Mouse (Mus musculus): Measurements from ENCODE around the gene Cfap99. TPM values are rescaled to one million over a fixed set of nuclear protein-coding genes. Genes with fewer than 3 reads are reported as not detected.

Cfap99 gene
- total and polyA plus RNA-seq, 2 experiments from 2014 or later: 0.13 TPM; not detected in 1

DNA sequence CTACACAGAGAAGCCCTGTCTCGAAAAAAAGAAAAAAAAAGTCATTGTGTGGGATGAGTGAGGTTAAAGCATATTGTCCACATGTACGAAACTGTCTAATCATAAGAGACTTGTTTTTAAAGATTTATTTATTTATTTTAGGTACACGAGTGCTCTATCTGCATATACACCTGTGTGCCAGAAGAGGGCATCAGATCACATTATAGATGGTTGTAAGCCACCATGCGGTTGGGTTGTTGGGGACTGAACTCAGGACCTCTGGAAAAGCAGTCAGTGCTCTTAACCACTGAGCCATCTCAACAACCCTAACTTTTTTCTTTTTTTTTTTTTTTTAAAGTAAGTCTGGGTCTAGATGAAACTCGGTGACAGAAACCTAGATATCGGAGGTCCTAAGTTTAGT lies 5.0 kb downstream of the Cfap99 start:
- TF ChIP-seq CTCF (IDR thresholded peaks at IDR 0.05; ENCODE audit: low read depth): peak; percentile 18; the same call in 1 of the 2 replicates
- ATAC-seq (no peak), DNase-seq (ENCODE audit: low spot score) (no peak)
- no peaks in the 10 kb centered on the region for H3K9me3 ChIP-seq (ENCODE audit: low read length)
- no peak overlapping the region for H3K9ac ChIP-seq (replicated peaks; ENCODE audit: low read length)
- no peaks in the 10 kb centered on the region for H3K27me3 ChIP-seq (ENCODE audit: insufficient read depth, low read length)
- H3K4me1 ChIP-seq (ENCODE audit: insufficient read depth, low read length): no peaks in the 10 kb centered on the region
- WGBS: 77% methylated on average over 6 of the region's 6 CpGs
- H3K27ac ChIP-seq: no peak overlapping the region
- H3K4me2 ChIP-seq (ENCODE audit: low read depth, low read length): no peak overlapping the region
- no peaks in the 10 kb centered on the region for H3K36me3 ChIP-seq (ENCODE audit: insufficient read depth, low read length)
- no peak overlapping the region for H3K4me3 ChIP-seq (ENCODE audit: low read length)

DNA sequence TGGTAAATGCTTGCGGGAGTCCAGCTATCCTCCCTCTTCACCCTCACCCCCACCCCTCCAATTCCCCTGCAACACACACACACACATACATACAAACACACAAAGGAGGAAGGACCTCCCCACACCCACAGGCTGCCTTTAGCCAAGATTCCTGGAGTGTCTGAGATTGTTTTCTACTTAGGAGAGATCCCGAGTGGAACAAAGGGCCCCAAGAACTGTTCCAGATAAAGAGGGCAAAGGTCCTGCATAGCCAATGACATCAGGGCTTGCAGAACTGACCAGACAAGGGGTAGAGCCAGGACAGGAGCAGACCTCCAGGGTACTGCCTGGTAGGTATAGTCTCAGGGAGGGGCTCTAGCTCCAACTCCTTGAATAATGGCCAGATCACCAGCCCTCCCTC lies 6.3 kb downstream of the Cfap99 start:
- no peak overlapping the region for H3K27ac ChIP-seq
- H3K36me3 ChIP-seq (ENCODE audit: insufficient read depth, low read length): no peaks in the 10 kb centered on the region
- 29% methylated on average over 2 of the region's 2 CpGs for WGBS
- no peaks in the 10 kb centered on the region for H3K27me3 ChIP-seq (ENCODE audit: insufficient read depth, low read length)
- no peaks in the 10 kb centered on the region for H3K4me1 ChIP-seq (ENCODE audit: insufficient read depth, low read length)
- no peak overlapping the region for H3K4me3 ChIP-seq (ENCODE audit: low read length)
- no peak overlapping the region for H3K4me2 ChIP-seq (ENCODE audit: low read depth, low read length)
- no peak overlapping the region for H3K9ac ChIP-seq (replicated peaks; ENCODE audit: low read length)
- no peak for DNase-seq (ENCODE audit: low spot score)
- no peaks in the 10 kb centered on the region for H3K9me3 ChIP-seq (ENCODE audit: low read length)
- no peak for TF ChIP-seq CTCF (IDR thresholded peaks at IDR 0.05; ENCODE audit: low read depth)
- ATAC-seq: no peak

DNA sequence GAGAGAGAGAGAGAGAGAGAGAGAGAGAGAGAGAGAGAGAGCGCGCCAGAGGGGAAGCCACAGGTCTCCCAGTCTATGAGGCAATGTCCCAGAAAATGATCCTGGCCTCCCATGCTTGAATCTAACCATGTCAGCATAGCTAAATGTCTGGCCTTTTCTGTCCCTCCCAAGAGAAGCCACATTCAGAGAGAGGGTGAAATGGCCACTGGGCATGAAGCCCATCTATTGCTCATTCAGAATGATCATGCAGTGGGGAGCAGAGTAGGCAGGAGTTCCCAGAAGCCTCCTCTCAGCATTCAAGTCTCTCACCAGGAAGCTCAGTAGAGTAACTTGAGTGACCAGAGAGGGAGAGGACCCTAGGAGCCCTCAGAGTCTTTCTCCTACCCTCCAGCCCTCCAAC lies 6.7 kb downstream of the Cfap99 start:
- H3K9ac ChIP-seq (replicated peaks; ENCODE audit: low read length): no peak overlapping the region
- H3K27ac ChIP-seq: no peak overlapping the region
- no peak overlapping the region for H3K4me2 ChIP-seq (ENCODE audit: low read depth, low read length)
- no peaks in the 10 kb centered on the region for H3K4me1 ChIP-seq (ENCODE audit: insufficient read depth, low read length)
- TF ChIP-seq CTCF (IDR thresholded peaks at IDR 0.05; ENCODE audit: low read depth): no peak
- H3K36me3 ChIP-seq (ENCODE audit: insufficient read depth, low read length): no peaks in the 10 kb centered on the region
- DNase-seq (ENCODE audit: low spot score) (no peak), ATAC-seq (no peak)
- no peaks in the 10 kb centered on the region for H3K9me3 ChIP-seq (ENCODE audit: low read length)
- H3K4me3 ChIP-seq (ENCODE audit: low read length): no peak overlapping the region
- 85% methylated on average over 2 of the region's 2 CpGs for WGBS
- no peaks in the 10 kb centered on the region for H3K27me3 ChIP-seq (ENCODE audit: insufficient read depth, low read length)

DNA sequence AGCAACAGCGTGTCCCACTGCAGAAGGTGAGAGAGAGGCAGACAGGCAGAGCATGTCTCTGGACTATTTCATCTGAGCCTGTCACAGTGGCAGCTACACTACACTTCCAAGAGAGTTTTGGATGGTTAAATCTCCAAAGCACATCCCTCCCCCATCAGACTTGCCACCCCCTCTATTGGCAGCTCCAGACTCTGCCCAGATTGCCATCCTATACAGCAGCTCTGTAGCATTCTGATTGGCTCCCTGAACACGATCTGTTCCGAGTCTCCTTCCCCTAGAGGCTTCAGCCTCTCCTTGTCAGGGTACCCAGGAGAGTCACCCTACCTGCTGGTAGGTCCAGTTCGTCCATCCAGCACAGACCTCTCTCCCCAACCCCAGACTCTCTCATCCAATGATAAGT lies 9.7 kb downstream of the Cfap99 start:
- Histone ChIP-seq H3K4me3 (ENCODE audit: low read length) (no peak overlapping the region), H3K9ac (replicated peaks; ENCODE audit: low read length) (no peak overlapping the region), H3K4me1 (ENCODE audit: insufficient read depth, low read length) (no peaks in the 10 kb centered on the region), H3K36me3 (ENCODE audit: insufficient read depth, low read length) (no peaks in the 10 kb centered on the region), H3K9me3 (ENCODE audit: low read length) (no peaks in the 10 kb centered on the region), H3K27me3 (ENCODE audit: insufficient read depth, low read length) (no peaks in the 10 kb centered on the region), H3K4me2 (ENCODE audit: low read depth, low read length) (no peak overlapping the region), H3K27ac (no peak overlapping the region)
- ATAC-seq (no peak; the same call in 1 of the 2 replicates), DNase-seq (ENCODE audit: low spot score) (no peak)
- 45% methylated on average over 4 of the region's 4 CpGs for whole genome bisulfite sequencing
- no peak for TF ChIP-seq CTCF (IDR thresholded peaks at IDR 0.05; ENCODE audit: low read depth)

DNA sequence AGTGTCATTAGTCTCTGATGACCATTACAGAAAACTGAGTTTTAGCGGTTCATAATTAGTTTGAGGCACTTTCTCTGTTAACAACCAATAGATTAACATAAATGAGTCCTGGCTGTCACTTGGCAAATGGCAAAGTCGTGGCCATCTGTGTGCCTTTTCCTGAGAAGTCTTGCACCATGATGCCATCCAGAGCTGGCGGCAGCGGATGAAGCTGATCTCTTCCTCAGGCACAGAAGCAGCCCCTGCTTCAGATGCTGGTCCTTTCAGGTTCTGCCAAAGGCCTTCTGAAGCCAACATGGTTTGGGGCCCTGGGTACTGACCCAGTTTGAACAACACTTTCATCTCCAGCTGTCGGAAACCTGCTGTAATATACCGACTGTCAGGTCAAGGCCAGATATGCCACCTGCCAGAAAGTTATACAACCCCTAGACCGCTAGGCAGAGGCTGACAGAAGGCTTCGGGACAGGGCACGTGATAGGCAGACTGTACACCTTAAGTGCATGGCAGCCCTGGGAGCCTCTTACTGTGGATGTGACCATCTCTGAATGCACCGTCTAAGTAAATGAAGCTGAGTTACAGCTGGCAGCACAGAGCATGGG lies 10.6 kb downstream of the Cfap99 start:
- TF ChIP-seq CTCF (IDR thresholded peaks at IDR 0.05; ENCODE audit: low read depth): no peak
- Histone ChIP-seq H3K4me1 (ENCODE audit: insufficient read depth, low read length) (no peaks in the 10 kb centered on the region), H3K9ac (replicated peaks; ENCODE audit: low read length) (no peak overlapping the region), H3K27ac (no peak overlapping the region), H3K36me3 (ENCODE audit: insufficient read depth, low read length) (no peaks in the 10 kb centered on the region), H3K9me3 (ENCODE audit: low read length) (no peaks in the 10 kb centered on the region), H3K27me3 (ENCODE audit: insufficient read depth, low read length) (no peaks in the 10 kb centered on the region), H3K4me2 (ENCODE audit: low read depth, low read length) (no peak overlapping the region), H3K4me3 (ENCODE audit: low read length) (no peak overlapping the region)
- 79% methylated on average over 10 of the region's 10 CpGs for WGBS
- DNase-seq (ENCODE audit: low spot score) (no peak), ATAC-seq (no peak)

DNA sequence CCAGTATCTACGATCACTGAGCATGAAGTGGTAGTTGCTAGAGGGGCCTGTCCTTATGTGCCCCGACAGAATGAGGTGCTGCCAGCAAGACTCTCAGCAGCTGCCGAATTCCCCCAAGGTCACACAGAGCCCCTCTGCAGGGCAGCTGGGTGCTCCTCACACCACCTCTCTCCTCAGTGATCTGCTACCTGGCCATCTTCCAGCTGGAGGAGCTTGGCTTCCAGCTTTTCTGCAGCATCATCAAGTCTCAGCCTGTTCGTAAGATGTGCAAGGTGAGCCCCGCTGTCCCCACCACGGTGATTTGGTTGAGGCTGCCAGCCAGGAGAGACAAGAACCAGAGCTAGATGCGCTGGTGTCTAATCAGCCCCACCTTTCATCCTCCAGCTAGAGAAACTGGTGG lies 14.0 kb downstream of the Cfap99 start:
- no peak for TF ChIP-seq CTCF (IDR thresholded peaks at IDR 0.05; ENCODE audit: low read depth)
- Histone ChIP-seq H3K4me2 (ENCODE audit: low read depth, low read length) (no peak overlapping the region), H3K9me3 (ENCODE audit: low read length) (no peaks in the 10 kb centered on the region), H3K27me3 (ENCODE audit: insufficient read depth, low read length) (no peaks in the 10 kb centered on the region), H3K9ac (replicated peaks; ENCODE audit: low read length) (no peak overlapping the region), H3K36me3 (ENCODE audit: insufficient read depth, low read length) (no peaks in the 10 kb centered on the region), H3K4me1 (ENCODE audit: insufficient read depth, low read length) (no peaks in the 10 kb centered on the region), H3K27ac (no peak overlapping the region), H3K4me3 (ENCODE audit: low read length) (no peak overlapping the region)
- WGBS: 76% methylated on average over 7 of the region's 7 CpGs
- no peak for DNase-seq (ENCODE audit: low spot score)
- ATAC-seq: no peak

DNA sequence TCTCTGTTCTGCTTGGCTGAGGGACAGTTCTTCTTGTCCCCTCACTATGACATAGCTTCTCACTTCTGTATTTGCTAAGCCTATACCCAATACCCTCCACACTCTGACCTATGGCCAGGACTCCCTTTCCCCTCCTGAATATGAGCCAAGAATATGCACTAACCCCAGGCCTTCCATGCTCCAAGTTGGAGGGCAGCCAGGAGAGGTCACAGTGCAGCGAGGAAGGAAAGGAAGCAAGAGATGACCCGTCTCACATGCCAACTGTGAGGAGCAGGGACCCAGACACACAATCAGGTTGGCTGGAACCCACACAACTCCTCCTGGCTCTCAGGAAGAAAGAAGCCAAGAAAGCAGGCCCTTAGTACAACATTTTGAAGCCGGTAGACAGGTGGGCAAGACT lies 20.6 kb downstream of the Cfap99 start:
- Histone ChIP-seq H3K9ac (replicated peaks; ENCODE audit: low read length) (no peak overlapping the region), H3K4me3 (ENCODE audit: low read length) (no peak overlapping the region), H3K27me3 (ENCODE audit: insufficient read depth, low read length) (no peaks in the 10 kb centered on the region), H3K36me3 (ENCODE audit: insufficient read depth, low read length) (no peaks in the 10 kb centered on the region), H3K27ac (no peak overlapping the region), H3K4me1 (ENCODE audit: insufficient read depth, low read length) (no peaks in the 10 kb centered on the region), H3K4me2 (ENCODE audit: low read depth, low read length) (no peak overlapping the region), H3K9me3 (ENCODE audit: low read length) (no peaks in the 10 kb centered on the region)
- DNase-seq (ENCODE audit: low spot score) (no peak), ATAC-seq (no peak)
- TF ChIP-seq CTCF (IDR thresholded peaks at IDR 0.05; ENCODE audit: low read depth): no peak
- WGBS: 68% methylated on average over 3 of the region's 3 CpGs

All from hindbrain, postnatal 0 days (tissue).